Mouse (Mus musculus) liver, embryonic 14 days (tissue): ENCODE data around the gene Oog3. TPM values are rescaled to one million over a fixed set of nuclear protein-coding genes. Genes with fewer than 3 reads are reported as not detected.

Source experiments
- polyA plus RNA-seq: library from polyadenylated mRNA; depleted of rRNA; stranded (reverse); fragments of >200 nt; gene quantifications from 2 replicates; pipeline ENCODE4 v1.2.3, GENCODE M21; 2012; rRNA removed

Oog3 gene
- not detected in 2 replicates for polyA plus RNA-seq

DNA sequence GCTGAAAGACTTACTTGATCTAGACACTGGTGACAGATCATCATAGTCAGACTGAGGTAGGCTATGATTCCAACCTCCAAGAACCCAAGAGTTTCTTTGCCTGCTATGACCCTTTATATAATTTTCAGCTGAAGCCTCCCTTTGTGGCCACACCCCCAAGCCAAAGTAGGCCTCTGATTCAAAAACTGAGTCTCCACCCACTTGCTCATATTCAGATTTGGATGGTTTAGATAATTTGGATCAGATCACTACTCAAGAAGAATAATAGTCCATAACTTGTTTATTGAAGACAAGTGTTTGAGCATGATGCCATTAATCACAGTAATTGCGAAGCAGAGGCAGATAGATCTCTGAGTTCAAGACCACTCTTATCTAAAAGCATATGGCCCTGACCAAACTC is at the start of gene Oog3:
Oog3 (minus strand) TSS at position 101 of the 400 bp plus-strand sequence.

DNA sequence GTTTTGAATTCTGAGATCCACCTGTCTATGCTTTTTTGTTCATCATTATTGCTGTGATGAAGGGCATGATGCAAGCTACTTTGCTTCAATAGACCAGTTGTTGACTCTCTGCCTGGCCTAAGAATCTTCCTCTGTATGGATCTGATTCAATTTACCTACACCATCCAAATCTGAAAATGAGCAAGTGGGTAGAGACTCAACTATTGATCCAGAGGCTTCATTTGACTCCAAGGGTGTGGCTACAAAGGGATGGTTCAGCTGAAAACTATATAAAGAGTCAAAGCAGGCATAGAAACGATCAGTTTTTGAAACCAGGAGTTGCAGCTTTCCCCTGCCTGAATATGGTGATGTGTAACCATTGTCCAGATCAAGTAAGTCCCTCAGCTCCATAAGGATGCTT is 28.0 kb upstream of the Oog3 start, which contains the start of gene Oog2:
Oog2 (plus strand) TSS at position 301 of the 400 bp plus-strand sequence.

Other genes starting within 250 kb of the Oog3 start
- gene Pramef25, start 211.6 kb downstream of the Oog3 start, polyA plus RNA-seq = not detected in 2 replicates
- not detected in 2 replicates for gene Gm13101, start 195.7 kb downstream of the Oog3 start, polyA plus RNA-seq
- not detected in 2 replicates for gene Pramef17, start 168.3 kb downstream of the Oog3 start, polyA plus RNA-seq
- gene Pramel4, start 103.5 kb downstream of the Oog3 start, polyA plus RNA-seq = not detected in 2 replicates
- not detected in 2 replicates for gene Gm13102, start 56.2 kb downstream of the Oog3 start, polyA plus RNA-seq
- not detected in 2 replicates for gene Oog2, start 28.1 kb upstream of the Oog3 start, polyA plus RNA-seq
- not detected in 2 replicates for gene C87977, start 50.7 kb upstream of the Oog3 start, polyA plus RNA-seq
- not detected in 2 replicates for gene Pramel5, start 117.8 kb upstream of the Oog3 start, polyA plus RNA-seq
- not detected in 2 replicates for gene Gm13128, start 167.6 kb upstream of the Oog3 start, polyA plus RNA-seq
- gene Gm13119, start 195.3 kb upstream of the Oog3 start, polyA plus RNA-seq = not detected in 2 replicates
- not detected in 2 replicates for gene Pramef20, start 215.3 kb upstream of the Oog3 start, polyA plus RNA-seq
- gene Pramef12, start 245.8 kb upstream of the Oog3 start, polyA plus RNA-seq = 0.01 and 0.08 TPM in 2 replicates